Mouse (Mus musculus): ENCODE measurements around the gene Hist4h4. TPM values are rescaled to one million over a fixed set of nuclear protein-coding genes. Genes with fewer than 3 reads are reported as not detected.
A peak's percentile ranks its signal among the peaks of the same experiment; 100 is the strongest.

Hist4h4 gene
- 0.50 and 0.56 TPM in 2 replicates for polyA plus RNA-seq (2014; fragmentation: Nextera tagmentation; extraction: Ambion mirVana)

GRCm38 (mm10) chr6:136803739-136804633 lies at the start of gene Hist4h4:
TSS of gene Hist4h4 (minus strand) at chr6:136804415.
- ATAC-seq (ENCODE audit: low read depth): peak; percentile 75
- H3K27ac ChIP-seq (ENCODE audit: low read depth, low read length): peak within 1 kb of the TSS; percentile 100
- peaks cover 13% of the 10 kb centered on the region; the same call in 1 of the 2 replicates for H3K4me1 ChIP-seq (ENCODE audit: control insufficient read depth, insufficient read depth, low read length)
- H3K27me3 ChIP-seq (ENCODE audit: control insufficient read depth, insufficient read depth, low read length): no peaks in the 10 kb centered on the region
- no peaks in the 10 kb centered on the region for H3K9me3 ChIP-seq (ENCODE audit: control insufficient read depth, low read length)
- peak within 1 kb of the TSS; percentile 78 for H3K4me2 ChIP-seq (ENCODE audit: low read depth, low read length)
- WGBS: under 1% methylated on average over 50 of the region's 50 CpGs
- no peaks in the 10 kb centered on the region for H3K36me3 ChIP-seq (ENCODE audit: control insufficient read depth, insufficient read depth, low read length)
- peak within 1 kb of the TSS; percentile 96 for H3K9ac ChIP-seq (replicated peaks; ENCODE audit: low read depth, low read length)
- H3K4me3 ChIP-seq (ENCODE audit: low read depth, low read length): peak within 1 kb of the TSS; percentile 83

- Histone ChIP-seq H3K4me3 (ENCODE audit: low read depth, low read length) (no peak overlapping the region), H3K9me3 (ENCODE audit: control insufficient read depth, low read length) (no peaks in the 10 kb centered on the region), H3K36me3 (ENCODE audit: control insufficient read depth, insufficient read depth, low read length) (no peaks in the 10 kb centered on the region), H3K27me3 (ENCODE audit: control insufficient read depth, insufficient read depth, low read length) (no peaks in the 10 kb centered on the region), H3K4me2 (ENCODE audit: low read depth, low read length) (no peak overlapping the region), H3K27ac (ENCODE audit: low read depth, low read length) (no peak overlapping the region), H3K4me1 (ENCODE audit: control insufficient read depth, insufficient read depth, low read length) (no peaks in the 10 kb centered on the region), H3K9ac (replicated peaks; ENCODE audit: low read depth, low read length) (no peak overlapping the region)
- 61% methylated on average over 3 of the region's 3 CpGs for WGBS
- ATAC-seq (ENCODE audit: low read depth): no peak
These were observed 48.5 kb upstream of the Hist4h4 start for GRCm38 (mm10) chr6:136852762-136853161.

- no peak overlapping the region for H3K4me2 ChIP-seq (ENCODE audit: low read depth, low read length)
- no peak for ATAC-seq (ENCODE audit: low read depth)
- no peak overlapping the region for H3K4me3 ChIP-seq (ENCODE audit: low read depth, low read length)
- WGBS: 84% methylated on average over 4 of the region's 4 CpGs
- no peaks in the 10 kb centered on the region for H3K36me3 ChIP-seq (ENCODE audit: control insufficient read depth, insufficient read depth, low read length)
- H3K4me1 ChIP-seq (ENCODE audit: control insufficient read depth, insufficient read depth, low read length): no peaks in the 10 kb centered on the region
- H3K27me3 ChIP-seq (ENCODE audit: control insufficient read depth, insufficient read depth, low read length): no peaks in the 10 kb centered on the region
- H3K9me3 ChIP-seq (ENCODE audit: control insufficient read depth, low read length): no peaks in the 10 kb centered on the region
- no peak overlapping the region for H3K9ac ChIP-seq (replicated peaks; ENCODE audit: low read depth, low read length)
- no peak overlapping the region for H3K27ac ChIP-seq (ENCODE audit: low read depth, low read length)
These were observed 48.1 kb upstream of the Hist4h4 start for GRCm38 (mm10) chr6:136852348-136852747.

GRCm38 (mm10) chr6:136850267-136850666 lies 46.1 kb upstream of the Hist4h4 start:
- Histone ChIP-seq H3K4me2 (ENCODE audit: low read depth, low read length) (no peak overlapping the region), H3K27me3 (ENCODE audit: control insufficient read depth, insufficient read depth, low read length) (no peaks in the 10 kb centered on the region), H3K9me3 (ENCODE audit: control insufficient read depth, low read length) (no peaks in the 10 kb centered on the region), H3K4me1 (ENCODE audit: control insufficient read depth, insufficient read depth, low read length) (no peaks in the 10 kb centered on the region), H3K4me3 (ENCODE audit: low read depth, low read length) (no peak overlapping the region), H3K27ac (ENCODE audit: low read depth, low read length) (no peak overlapping the region), H3K9ac (replicated peaks; ENCODE audit: low read depth, low read length) (no peak overlapping the region), H3K36me3 (ENCODE audit: control insufficient read depth, insufficient read depth, low read length) (no peaks in the 10 kb centered on the region)
- 84% methylated on average over 6 of the region's 6 CpGs for WGBS
- no peak for ATAC-seq (ENCODE audit: low read depth)

- no peak for ATAC-seq (ENCODE audit: low read depth)
- Histone ChIP-seq H3K27ac (ENCODE audit: low read depth, low read length) (no peak overlapping the region), H3K4me1 (ENCODE audit: control insufficient read depth, insufficient read depth, low read length) (no peaks in the 10 kb centered on the region), H3K36me3 (ENCODE audit: control insufficient read depth, insufficient read depth, low read length) (no peaks in the 10 kb centered on the region), H3K9me3 (ENCODE audit: control insufficient read depth, low read length) (no peaks in the 10 kb centered on the region), H3K4me2 (ENCODE audit: low read depth, low read length) (no peak overlapping the region), H3K4me3 (ENCODE audit: low read depth, low read length) (no peak overlapping the region), H3K9ac (replicated peaks; ENCODE audit: low read depth, low read length) (no peak overlapping the region), H3K27me3 (ENCODE audit: control insufficient read depth, insufficient read depth, low read length) (no peaks in the 10 kb centered on the region)
- WGBS: 91% methylated on average over 5 of the region's 5 CpGs
These were observed 44.8 kb upstream of the Hist4h4 start for GRCm38 (mm10) chr6:136848971-136849370.

GRCm38 (mm10) chr6:136848399-136848798 lies 44.2 kb upstream of the Hist4h4 start:
- Histone ChIP-seq H3K4me2 (ENCODE audit: low read depth, low read length) (no peak overlapping the region), H3K27me3 (ENCODE audit: control insufficient read depth, insufficient read depth, low read length) (no peaks in the 10 kb centered on the region), H3K4me3 (ENCODE audit: low read depth, low read length) (no peak overlapping the region), H3K9me3 (ENCODE audit: control insufficient read depth, low read length) (no peaks in the 10 kb centered on the region), H3K27ac (ENCODE audit: low read depth, low read length) (no peak overlapping the region), H3K36me3 (ENCODE audit: control insufficient read depth, insufficient read depth, low read length) (no peaks in the 10 kb centered on the region), H3K9ac (replicated peaks; ENCODE audit: low read depth, low read length) (no peak overlapping the region), H3K4me1 (ENCODE audit: control insufficient read depth, insufficient read depth, low read length) (no peaks in the 10 kb centered on the region)
- WGBS: 87% methylated on average over 8 of the region's 8 CpGs
- no peak for ATAC-seq (ENCODE audit: low read depth)

- 34% methylated on average over 2 of the region's 2 CpGs for WGBS
- ATAC-seq (ENCODE audit: low read depth): no peak
- Histone ChIP-seq H3K4me3 (ENCODE audit: low read depth, low read length) (no peak overlapping the region), H3K9ac (replicated peaks; ENCODE audit: low read depth, low read length) (no peak overlapping the region), H3K36me3 (ENCODE audit: control insufficient read depth, insufficient read depth, low read length) (no peaks in the 10 kb centered on the region), H3K9me3 (ENCODE audit: control insufficient read depth, low read length) (no peaks in the 10 kb centered on the region), H3K27ac (ENCODE audit: low read depth, low read length) (no peak overlapping the region), H3K4me2 (ENCODE audit: low read depth, low read length) (no peak overlapping the region), H3K4me1 (ENCODE audit: control insufficient read depth, insufficient read depth, low read length) (no peaks in the 10 kb centered on the region), H3K27me3 (ENCODE audit: control insufficient read depth, insufficient read depth, low read length) (no peaks in the 10 kb centered on the region)
These were observed 43.6 kb upstream of the Hist4h4 start for GRCm38 (mm10) chr6:136847790-136848189.

- no peak overlapping the region for H3K4me3 ChIP-seq (ENCODE audit: low read depth, low read length)
- no peaks in the 10 kb centered on the region for H3K36me3 ChIP-seq (ENCODE audit: control insufficient read depth, insufficient read depth, low read length)
- no peak overlapping the region for H3K4me2 ChIP-seq (ENCODE audit: low read depth, low read length)
- H3K4me1 ChIP-seq (ENCODE audit: control insufficient read depth, insufficient read depth, low read length): no peaks in the 10 kb centered on the region
- WGBS: 95% methylated on average over 3 of the region's 3 CpGs
- no peak for ATAC-seq (ENCODE audit: low read depth)
- no peak overlapping the region for H3K27ac ChIP-seq (ENCODE audit: low read depth, low read length)
- no peak overlapping the region for H3K9ac ChIP-seq (replicated peaks; ENCODE audit: low read depth, low read length)
- H3K27me3 ChIP-seq (ENCODE audit: control insufficient read depth, insufficient read depth, low read length): no peaks in the 10 kb centered on the region
- no peaks in the 10 kb centered on the region for H3K9me3 ChIP-seq (ENCODE audit: control insufficient read depth, low read length)
These were observed 43.1 kb upstream of the Hist4h4 start for GRCm38 (mm10) chr6:136847267-136847666.

- no peaks in the 10 kb centered on the region for H3K36me3 ChIP-seq (ENCODE audit: control insufficient read depth, insufficient read depth, low read length)
- no peaks in the 10 kb centered on the region for H3K4me1 ChIP-seq (ENCODE audit: control insufficient read depth, insufficient read depth, low read length)
- no peak overlapping the region for H3K4me2 ChIP-seq (ENCODE audit: low read depth, low read length)
- H3K9me3 ChIP-seq (ENCODE audit: control insufficient read depth, low read length): no peaks in the 10 kb centered on the region
- no peak overlapping the region for H3K9ac ChIP-seq (replicated peaks; ENCODE audit: low read depth, low read length)
- WGBS: 75% methylated on average over 5 of the region's 5 CpGs
- no peak overlapping the region for H3K27ac ChIP-seq (ENCODE audit: low read depth, low read length)
- H3K27me3 ChIP-seq (ENCODE audit: control insufficient read depth, insufficient read depth, low read length): no peaks in the 10 kb centered on the region
- no peak overlapping the region for H3K4me3 ChIP-seq (ENCODE audit: low read depth, low read length)
- no peak for ATAC-seq (ENCODE audit: low read depth)
These were observed 41.7 kb upstream of the Hist4h4 start for GRCm38 (mm10) chr6:136845706-136846480.

All from neural tube, embryonic 14.5 days (tissue).